Mouse (Mus musculus) megakaryocyte, embryonic 14.5 days (primary cell): ENCODE data around the gene March2.

ENCODE experiments used
- FLI1 ChIP-seq: IDR thresholded peaks from 2 replicates; pipeline ENCODE4 v1.6.1; 2012; ENCODE audit warnings: low read length, inconsistent platforms, mixed read lengths
- GATA1 ChIP-seq: IDR thresholded peaks from 3 replicates; pipeline ENCODE4 v1.6.1; 2012; ENCODE audit warnings: mixed read lengths, low read length, inconsistent platforms, borderline replicate concordance

DNA sequence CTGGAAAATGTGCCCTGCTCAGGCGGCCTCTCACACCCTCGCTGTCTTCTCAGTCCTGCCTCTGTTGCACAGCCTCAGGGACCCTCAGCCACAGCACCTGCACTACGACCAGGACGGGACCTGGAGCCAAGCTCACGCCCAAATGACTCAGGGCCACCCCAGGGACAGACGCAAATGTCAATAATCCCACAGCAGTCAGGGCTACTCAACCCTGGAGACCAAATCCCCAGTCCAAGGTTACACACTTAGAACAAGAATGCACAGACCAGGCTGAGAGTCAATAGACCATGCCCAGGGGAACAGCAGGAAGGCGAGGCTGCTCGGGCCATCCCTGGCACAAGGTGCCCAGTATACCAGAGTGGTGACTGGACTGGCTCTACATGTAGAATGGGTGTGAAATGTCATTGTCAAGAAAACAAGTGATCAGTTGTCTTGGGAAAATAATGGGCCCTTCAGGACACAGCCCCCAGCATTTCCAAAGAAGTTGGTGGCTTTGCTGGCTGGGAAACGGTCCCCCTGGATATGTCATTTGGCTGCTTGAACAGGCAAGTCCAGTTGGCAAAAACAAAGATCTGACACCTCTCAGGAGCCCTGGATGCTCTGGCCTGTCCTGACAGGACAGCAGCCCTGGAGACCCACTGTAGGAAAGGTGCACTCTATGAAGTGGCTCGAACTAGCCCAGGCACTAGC, 37.1 kb upstream of the March2 start:
- TF ChIP-seq GATA1 (no peak), FLI1 (no peak)
